Mouse (Mus musculus): ENCODE measurements at regions not wholly inside any gene's neighbourhood (a gene's known extent, or its start where the extent isn't known, plus 50 kb on each side); places are given as distances from the start of the nearest gene placed in this dataset.

DNA sequence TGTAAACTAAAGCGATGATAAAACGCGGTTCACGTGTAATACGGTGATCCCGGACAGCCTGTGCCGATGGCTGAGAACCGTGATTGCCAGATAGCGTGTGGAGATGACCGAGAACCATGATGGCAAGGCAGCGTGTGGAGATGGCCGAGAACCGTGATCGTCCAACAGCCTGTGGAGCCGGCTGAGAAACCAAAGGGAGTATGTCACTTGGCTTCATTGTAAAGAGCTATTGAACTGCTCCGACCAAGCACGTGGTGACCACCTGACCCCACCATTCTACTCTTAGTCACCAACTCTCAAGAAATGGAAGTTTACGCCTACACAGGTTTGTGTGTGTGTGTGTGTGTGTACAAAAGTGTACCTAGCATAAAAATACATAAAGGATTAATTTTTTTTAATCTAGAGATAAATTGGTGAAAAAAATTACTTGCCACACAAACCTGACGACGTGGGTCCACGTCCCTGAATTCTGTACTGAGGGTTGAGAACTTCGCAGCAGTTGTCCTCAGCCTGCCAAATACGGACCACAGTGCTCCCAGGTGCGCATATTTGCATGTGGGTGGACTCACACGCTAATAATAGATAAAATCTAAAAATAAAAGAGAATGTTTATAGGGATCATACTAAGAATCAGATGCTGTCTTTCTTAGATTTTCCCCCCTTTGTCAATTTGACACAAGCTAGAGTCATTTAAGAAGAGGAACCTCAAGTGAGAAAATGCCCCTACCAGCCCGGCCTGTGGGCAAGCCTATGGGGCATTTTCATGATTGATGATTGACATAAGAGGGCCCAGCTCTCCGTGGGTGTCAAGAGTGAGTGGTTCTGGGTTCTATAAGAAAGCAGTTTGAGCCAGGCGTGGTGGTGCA, 56.6 kb upstream of the Mef2a start:
- peak in 1 of 2 experiments; percentile 13 for DNase-seq (ENCODE audit: low spot score in 2 of 2)

DNA sequence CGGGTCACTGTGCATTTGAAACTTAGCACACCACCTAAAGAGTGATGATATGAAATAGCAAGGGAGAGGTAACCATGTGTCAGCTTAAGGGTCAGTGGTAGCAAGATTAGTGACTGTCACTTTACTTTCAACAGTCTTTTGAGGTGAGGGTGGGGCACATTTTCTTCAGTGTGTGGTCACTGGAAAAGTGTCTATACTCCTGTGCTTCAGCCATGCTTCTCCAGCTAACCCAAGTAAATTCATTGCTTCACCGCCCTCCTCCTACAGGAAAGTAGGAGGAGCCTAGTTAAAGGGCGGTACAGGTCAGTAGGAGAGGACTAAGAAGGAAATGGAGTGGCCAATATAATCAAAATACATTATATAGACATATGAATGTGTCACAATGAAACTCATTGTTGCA, 55.7 kb upstream of the Mef2a start:
- no peak for DNase-seq (ENCODE audit: low spot score in 2 of 2)

DNA sequence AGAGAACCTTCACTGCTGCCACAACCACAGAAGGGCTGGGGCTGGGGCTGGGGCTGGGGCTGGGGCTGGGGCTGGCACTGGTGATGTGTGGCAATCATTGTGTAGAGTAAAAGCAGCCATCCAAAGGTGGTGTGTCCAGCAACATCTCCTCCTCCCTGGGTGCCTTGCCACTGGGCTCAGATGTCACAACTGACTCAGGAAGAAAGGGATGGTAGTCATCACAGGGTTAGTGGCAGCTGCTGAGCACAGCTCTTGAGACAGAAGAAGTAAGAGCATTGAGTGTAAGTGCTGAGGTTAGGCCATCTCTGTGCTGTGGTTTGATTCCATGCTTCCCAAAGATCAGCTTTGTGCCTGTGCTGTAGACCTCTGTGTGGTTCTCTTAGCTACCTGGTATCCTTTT, 53.4 kb upstream of the Mef2a start:
- DNase-seq (ENCODE audit: low spot score in 2 of 2) = no peak

DNA sequence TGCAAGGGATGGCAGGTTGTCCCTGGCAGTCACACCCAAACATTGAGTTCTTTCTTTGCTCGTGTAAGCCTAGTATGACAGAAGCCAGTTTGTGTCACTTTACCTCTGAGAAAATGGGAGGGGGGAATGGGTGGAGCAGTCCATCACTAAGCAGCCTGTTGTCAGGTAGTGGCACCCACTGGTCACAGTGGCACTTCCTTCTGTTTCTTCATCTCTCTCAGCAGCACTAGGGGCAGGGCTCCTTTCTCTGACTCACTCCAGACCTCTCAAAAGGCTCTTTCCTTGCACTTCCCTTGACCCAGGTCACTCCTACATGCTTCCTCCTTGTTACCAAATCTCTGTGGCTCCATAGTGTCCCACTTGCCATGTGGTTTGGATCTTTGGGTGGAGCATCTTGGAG, 52.9 kb upstream of the Mef2a start:
- peak in 1 of 2 experiments; percentile 11 for DNase-seq (ENCODE audit: low spot score in 2 of 2)

- DNase-seq (ENCODE audit: low spot score in 2 of 2) = no peak
These were observed 52.3 kb upstream of the Mef2a start for GRCm38 (mm10) chr7:67424810-67425485.
